Mouse (Mus musculus) cerebellum, adult (tissue): ENCODE measurements around the gene Ssty2.
"Not testable (repeated sequence)": the region's sequence is repeated elsewhere in the genome, so short reads cannot be mapped to it uniquely, and the experiment has no call there.

ENCODE experiments used
- ATAC-seq: cut with Nextera tagmentation; 2 replicates; pipeline ENCODE4 v1.9.2; 2017; ENCODE audit warnings: mild to moderate bottlenecking, moderate library complexity, mixed read lengths; ENCODE audit not compliant: insufficient number of reproducible peaks, low FRiP score, low TSS enrichment

Gene Ssty2

DNA sequence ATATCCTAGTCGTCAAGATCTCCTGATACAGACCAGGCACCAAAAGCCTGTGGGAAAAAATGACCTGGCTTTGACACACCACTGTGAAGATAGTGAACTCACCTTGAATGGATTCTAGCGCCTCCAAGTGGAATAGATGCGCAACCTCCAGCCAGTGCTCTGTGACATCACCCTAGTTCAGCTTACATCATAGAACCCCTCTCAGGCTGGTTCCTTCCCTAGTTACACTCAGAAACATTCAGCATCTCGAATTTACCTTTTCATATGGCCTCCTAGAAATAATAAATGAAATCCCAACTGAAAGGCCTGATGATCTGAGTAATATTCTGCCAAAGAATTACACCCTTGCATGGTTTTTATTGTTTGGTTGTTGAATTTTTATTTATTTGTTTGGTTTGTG lies at the start of gene Ssty2:
Gene Ssty2, minus strand, starts transcription at position 101 of the 400 bp plus-strand sequence.
- not testable (repeated sequence) for ATAC-seq
